Mouse (Mus musculus): Measurements from ENCODE around the gene Cdkl4. TPM values are rescaled to one million over a fixed set of nuclear protein-coding genes. Genes with fewer than 3 reads are reported as not detected.

The Cdkl4 gene
- total RNA-seq, 4 experiments from 2014 or later, result 0.11 to 0.26 (median 0.25) TPM; not detected in 1

- no peak for DNase-seq (ENCODE audit: low spot score)
These were observed 61.7 kb downstream of the Cdkl4 start for GRCm38 (mm10) chr17:80515956-80516355.

- no peak for DNase-seq (ENCODE audit: low spot score)
These were observed 62.1 kb downstream of the Cdkl4 start for GRCm38 (mm10) chr17:80515513-80515912.

- DNase-seq (ENCODE audit: low spot score), result no peak
These were observed 63.8 kb downstream of the Cdkl4 start for GRCm38 (mm10) chr17:80513766-80514165.

DNA sequence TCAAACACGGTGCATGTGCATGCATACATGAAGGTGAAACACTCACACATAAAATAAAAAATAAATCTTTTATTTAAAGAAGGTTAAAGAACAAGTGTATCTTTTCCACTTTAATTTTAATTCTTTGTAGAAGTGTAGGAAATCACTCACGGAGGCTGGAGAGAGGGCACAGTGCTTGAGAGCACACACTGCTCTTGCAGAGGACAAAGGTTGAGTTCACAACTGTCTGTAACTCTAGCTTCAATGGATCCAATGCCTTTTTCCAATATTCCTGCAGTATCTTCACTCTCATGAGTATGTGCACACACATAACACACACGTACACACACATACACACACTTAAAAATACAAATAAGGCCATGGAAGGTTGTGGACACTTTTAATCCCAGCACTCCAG lies 67.2 kb downstream of the Cdkl4 start:
- no peak for DNase-seq (ENCODE audit: low spot score)

DNA sequence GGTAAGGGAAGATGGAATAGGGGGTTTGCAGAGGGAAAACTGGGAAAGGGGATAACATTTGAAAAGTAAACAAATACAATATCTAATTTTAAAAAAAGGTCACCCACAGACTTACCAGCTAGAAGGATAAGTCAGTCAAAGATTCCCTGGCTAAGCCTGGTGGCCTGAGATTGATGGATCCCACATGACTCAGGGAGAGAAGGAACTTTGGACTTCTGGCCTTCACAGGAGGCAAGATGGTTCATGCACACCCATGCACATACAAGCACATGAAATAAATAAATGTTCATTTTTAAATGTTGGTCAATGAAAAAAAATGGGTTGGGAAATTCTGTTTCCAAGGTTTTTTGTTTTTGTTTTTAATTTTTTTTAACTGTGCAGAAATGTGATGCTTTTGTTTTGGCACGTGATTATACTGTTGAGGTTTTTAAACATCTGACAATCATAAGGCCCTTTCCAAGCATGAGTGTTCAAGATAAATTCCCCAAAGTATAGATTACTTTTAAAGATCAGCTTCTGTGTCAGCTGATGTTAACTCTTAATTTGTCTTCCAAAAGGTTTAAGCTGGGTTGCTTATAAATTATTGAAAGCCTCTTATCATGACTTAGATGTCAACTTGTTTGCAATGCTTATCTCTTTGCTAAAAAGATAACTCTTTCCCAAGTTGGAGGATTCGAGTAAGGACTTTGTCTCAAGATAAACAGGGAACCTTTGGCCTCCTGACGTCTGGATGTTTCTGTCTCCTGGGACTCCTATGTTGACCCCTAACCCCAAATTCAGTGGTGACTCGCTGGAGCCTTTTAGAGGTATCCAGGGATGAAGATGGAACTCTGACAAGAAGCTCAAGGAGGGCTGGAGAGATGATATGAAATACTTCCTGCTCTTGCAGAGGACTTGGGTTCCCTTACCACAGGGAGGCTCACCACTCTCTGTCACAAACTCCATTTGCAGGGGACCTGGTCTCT lies 67.8 kb downstream of the Cdkl4 start:
- DNase-seq (ENCODE audit: low spot score), result no peak

DNA sequence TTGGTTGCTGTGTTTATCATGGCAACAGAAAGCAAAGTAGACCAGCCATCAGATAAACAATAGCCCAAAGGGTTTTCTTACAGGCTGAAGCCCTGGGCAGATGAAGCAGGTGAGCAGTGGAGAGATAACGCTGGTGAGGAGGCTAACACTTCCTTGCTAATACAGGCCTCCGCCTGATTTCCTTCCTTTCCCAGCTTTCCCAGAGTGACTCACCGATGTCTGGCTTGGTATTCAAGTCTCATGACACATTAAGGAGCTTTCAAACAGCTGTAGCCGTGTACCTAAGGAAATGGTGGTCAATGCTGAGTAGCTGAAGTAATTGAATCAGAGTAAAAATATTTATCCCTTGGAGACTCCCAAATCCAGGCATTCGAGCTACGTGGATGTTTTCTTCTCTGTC lies 71.8 kb downstream of the Cdkl4 start:
- no peak for DNase-seq (ENCODE audit: low spot score)

DNA sequence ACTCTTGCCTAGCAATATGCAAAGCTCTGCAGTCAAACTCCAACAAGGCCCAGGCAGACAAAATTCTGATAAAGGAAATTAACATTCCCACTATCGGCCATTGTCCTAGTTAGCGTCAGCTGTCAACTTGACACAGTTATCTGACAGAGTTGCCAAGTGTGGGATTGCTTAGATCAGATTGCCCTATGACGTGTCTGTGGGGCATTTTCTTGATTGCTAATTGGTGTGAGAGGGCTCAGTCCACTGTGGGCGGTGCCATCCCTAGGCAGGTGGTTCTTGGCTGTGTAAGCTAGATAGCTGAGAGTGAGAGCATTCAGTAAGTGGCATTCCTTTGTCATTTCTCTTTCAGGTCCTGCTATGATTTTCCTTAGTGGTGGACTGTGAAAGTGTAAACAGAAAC lies 72.3 kb downstream of the Cdkl4 start:
- DNase-seq (ENCODE audit: low spot score), result no peak

DNA sequence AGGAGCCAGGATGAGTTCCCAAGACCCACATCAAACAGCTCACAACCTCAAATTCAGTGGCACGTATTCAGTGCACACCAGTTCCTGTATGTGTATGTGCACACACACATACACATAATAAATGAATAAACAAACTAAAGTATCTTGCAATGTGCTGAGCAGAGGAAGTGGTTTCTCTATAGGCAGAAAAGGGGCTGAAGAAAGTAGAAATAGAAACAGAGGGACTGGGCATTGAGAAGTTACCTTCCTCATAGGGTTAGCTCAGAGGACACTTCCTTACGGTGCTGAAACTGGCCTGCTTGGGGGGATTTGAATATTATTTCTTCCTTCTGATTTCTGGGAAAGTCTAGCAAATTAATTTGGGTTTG lies 75.8 kb downstream of the Cdkl4 start:
- no peak for DNase-seq (ENCODE audit: low spot score)

DNA sequence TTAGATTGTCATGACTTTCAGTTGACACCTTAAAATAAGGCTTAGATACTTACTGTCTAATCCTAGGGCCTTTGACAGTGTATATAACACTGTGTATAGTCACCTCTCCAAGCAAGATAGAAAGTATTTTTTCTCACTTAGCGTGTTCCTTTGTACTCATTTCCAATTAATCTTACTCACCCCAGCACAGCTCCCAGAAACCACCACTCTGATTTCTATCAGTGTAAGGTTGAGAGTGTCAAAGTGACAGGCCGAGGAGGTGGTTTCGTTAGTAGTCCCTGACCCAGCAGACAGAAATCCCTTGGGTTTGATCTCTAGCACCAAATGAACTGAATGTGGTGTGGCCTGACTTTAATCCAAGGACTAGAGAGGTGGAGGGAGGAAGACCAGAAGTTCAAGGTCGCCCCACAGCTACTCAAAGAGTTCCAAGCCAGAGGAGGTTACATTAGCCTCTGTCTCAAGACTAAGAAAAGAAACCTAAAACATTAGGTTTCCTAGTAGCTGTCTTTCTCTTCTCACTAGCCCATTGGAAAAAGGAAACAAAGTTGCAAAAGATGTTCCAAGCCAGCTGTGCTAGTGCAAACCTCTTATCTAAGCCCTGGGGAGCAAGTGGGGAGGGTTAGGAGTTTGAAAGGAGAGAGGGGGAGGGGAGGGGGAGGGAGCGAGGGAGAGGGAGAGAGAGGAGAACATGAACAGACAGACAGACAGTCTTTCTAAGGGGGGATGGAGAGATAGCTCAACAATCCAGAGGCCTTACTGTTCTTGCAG lies 76.4 kb downstream of the Cdkl4 start:
- no peak for DNase-seq (ENCODE audit: low spot score)

GRCm38 (mm10) chr17:80500025-80500424 lies 77.6 kb downstream of the Cdkl4 start:
- no peak for DNase-seq (ENCODE audit: low spot score)

GRCm38 (mm10) chr17:80498600-80499268 lies 78.9 kb downstream of the Cdkl4 start:
- DNase-seq (ENCODE audit: low spot score), result no peak

DNA sequence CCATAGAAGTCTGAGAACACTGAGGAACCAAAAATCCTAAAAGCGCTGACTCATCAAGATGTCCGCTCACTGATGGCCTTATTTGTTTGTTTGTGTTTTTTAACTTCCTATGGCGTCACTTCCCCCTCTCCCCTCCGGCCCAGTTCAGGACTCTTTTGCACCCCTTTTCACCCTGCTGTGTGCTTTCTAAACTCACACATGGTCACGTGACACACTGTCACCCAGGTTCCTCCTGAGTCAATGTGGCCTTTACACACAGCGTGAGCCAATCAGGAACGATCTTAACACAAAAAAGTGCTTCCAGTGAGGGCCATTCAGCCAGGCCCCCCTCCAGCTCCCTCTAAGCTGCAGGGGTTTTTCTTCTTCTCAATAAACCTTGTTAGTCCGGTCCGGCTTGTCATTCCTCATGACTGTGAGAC lies 80.4 kb downstream of the Cdkl4 start:
- DNase-seq (ENCODE audit: low spot score), result no peak

- DNase-seq (ENCODE audit: low spot score), result no peak
These were observed 80.9 kb downstream of the Cdkl4 start for GRCm38 (mm10) chr17:80496607-80497170.

- DNase-seq (ENCODE audit: low spot score), result no peak
These were observed 81.4 kb downstream of the Cdkl4 start for GRCm38 (mm10) chr17:80496185-80496584.

DNA sequence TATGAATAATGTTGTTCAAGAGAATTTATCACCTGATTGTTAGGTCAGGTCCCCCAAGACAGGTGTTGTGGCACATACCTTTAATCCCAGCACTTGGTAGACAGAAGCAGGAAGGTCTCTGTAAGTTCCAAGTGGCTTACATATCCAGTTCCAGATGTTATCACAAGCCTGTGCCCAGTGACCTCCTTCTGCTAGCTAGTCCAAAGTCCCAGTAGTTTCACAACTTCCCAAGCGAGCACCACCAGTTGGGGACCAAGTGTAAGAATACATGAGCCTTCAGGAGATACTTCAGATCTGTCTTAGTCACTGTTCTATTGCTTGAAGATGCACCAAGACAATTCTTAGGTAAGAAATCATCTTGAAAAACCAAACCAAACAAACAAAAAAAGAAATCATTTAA lies 83.7 kb downstream of the Cdkl4 start:
- DNase-seq (ENCODE audit: low spot score), result no peak

- no peak for DNase-seq (ENCODE audit: low spot score)
These were observed 84.8 kb downstream of the Cdkl4 start for GRCm38 (mm10) chr17:80492811-80493210.

- no peak for DNase-seq (ENCODE audit: low spot score)
These were observed 85.3 kb downstream of the Cdkl4 start for GRCm38 (mm10) chr17:80492274-80492673.

DNA sequence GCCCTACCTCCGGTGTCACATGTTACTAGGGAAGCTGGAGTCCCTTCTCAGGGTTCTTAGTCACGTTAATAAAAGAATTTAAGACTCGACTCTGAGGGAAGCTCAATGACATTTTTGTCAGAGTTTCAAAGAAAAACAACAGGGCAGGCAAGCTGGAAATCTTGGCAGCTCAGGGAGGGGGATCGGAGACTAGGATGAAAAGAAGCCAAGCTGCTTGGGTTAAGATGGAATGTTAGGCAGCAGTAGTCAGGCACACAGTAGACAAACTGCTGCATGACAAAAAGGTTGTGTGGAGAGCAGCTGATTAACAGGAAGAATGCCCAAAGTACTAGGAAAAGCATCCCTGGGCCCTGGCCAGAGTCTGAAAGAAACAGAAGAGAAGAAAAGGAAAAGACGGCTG lies 87.4 kb downstream of the Cdkl4 start:
- no peak for DNase-seq (ENCODE audit: low spot score)

- DNase-seq (ENCODE audit: low spot score), result no peak
These were observed 88.7 kb downstream of the Cdkl4 start for GRCm38 (mm10) chr17:80488918-80489317.

DNA sequence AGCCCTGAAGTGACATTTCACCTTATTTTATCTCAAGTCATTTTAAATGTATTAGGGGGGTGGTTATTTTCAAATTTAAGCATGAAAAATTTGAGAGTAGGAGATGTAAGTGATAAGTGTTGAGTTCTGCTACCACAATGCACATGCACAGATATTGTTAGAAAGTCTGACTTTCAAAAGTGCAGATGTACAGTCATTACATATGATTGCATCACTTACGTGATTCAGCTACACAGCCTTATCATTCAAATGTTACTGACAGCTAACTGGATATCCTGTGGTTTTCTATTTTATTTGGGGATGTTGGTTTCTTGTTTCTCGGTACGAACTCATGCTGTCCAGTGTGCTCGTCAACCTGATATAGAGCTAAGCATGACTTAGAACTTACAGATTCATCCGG lies 92.5 kb downstream of the Cdkl4 start:
- no peak for DNase-seq (ENCODE audit: low spot score)

DNA sequence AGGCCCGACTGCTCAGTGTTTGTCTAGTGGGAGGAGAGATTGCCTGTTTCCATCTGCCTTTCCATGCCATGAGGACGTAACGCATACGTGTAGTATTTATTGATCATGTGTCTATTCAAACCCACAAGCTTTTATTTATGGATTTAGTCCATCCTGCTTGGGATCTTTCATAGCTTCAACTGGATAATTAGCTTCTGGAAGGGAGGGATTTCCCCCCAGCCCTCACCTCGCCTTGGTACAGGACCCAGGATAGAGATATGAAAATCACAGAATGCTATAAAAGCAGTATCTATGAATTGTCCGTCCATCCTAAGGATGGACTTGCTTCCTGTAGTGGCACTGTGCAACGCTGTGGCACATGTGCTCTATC lies 96.8 kb downstream of the Cdkl4 start:
- no peak for DNase-seq (ENCODE audit: low spot score)

All from heart, adult 8-10 months (tissue).